Mouse (Mus musculus) thymus, postnatal 4 days (tissue): ENCODE data around the gene Cdc42.

ENCODE experiments used
- DNase-seq: peaks from one replicate; pipeline ENCODE4 v3.0.0; 2021

Cdc42 gene

GRCm38 (mm10) chr4:137281273-137281672 is 76.2 kb downstream of the Cdc42 start:
- no peak for DNase-seq

GRCm38 (mm10) chr4:137279346-137279745 is 78.2 kb downstream of the Cdc42 start:
- no peak for DNase-seq

DNA sequence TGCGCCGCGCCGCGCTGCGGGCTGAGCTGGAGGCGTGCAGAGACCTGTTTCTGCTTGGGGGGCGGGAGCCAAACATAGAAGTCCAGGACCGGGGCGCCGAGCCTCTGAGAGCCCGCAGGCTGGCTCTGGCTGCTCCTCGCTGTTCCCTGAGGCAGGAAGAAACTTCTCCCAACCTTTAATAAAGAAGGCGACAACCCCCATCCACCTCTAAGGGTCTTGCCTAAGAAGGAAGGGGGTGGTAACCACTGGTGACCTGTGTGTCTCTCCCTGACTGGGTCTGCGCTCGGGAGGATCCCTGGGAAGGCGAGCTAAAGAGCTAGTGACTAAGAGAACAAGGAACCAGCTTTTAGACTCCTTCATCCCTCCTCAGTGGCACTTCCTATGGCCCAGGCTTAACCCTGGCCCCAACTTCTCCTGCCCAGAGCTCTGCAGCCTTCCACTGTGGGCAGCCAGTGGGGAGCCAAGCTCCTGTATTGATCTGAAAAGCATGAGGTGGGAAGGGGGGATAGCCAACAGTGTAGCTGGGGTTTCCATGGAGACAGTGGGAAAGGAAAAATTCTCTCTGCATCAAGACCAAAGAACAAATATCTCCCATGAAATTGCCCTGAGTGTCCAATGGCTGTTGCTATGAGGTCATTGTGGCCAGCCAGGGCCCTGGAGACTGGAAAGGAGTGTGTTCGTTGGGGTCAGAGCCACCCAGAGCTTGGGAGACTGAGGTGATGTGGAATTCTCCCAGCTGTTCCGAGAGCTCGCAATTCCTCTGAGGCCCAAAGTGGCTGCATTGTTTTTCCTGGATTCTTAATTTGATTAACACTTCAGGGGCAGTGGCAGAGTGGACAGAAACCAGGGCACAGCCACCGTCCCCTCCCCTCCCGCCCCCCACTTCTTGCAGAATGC is 79.1 kb downstream of the Cdc42 start:
- DNase-seq, result no peak

- no peak for DNase-seq
Observed at GRCm38 (mm10) chr4:137277600-137278143, 79.8 kb downstream of the Cdc42 start.

GRCm38 (mm10) chr4:137277166-137277513 is 80.4 kb downstream of the Cdc42 start, which contains the start of gene Wnt4:
Gene Wnt4 (plus strand): TSS chr4:137277489.
- DNase-seq, result no peak

DNA sequence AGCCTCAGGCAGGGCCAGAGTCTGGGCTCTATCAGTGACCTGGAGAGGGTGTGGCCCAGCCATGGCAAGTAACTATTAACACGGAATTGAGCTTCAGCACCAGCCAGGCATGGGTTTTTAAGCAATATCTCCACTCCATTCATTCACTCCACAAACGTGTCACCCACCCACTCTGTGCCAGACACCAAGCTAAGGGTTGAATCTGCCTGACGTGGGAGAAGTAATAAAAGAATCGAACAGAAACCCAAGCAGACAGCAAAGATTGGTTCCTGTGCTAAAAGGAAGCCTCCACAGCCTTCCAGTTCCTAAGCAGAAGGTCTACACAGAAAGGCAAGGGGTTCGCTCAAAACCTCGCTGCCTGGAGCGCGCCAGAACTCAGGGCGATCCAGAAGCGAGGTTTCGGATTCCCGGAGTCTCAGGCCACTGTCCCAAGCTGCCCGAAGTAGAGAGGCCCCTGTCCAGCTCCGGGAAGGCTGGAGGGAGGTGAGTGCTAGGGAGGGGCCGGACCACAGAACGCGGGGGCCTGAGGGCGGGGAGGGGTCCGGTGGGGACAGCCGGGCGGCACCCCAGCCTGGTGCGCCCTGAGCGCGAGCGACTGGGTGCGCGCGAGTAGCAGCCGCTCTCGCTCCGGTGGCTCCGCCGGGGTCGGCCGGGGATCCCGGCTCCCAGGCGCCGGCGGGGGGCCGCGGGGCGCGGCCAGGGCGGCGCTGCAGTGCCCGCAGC is 80.9 kb downstream of the Cdc42 start:
- DNase-seq, result peak; percentile 30

DNA sequence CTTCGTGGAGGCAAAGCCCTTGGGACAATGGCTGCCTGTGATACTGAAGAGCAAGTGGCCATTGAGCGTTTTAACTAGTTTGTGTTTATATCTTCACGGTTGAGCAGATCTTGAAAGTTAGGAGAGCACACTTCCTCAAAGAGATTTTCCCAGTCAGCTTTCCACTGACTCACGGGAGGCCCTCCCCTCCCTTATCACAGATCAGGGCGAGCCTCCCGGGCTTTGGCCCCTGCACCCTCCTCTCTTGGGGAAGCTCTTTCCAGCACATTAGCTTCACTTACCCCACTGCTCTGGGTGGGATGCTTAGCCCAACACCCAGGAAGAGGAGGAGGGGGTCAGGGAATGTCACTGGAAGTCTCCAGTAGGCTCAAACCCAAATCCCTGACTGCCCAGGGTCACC is 83.2 kb downstream of the Cdc42 start:
- no peak for DNase-seq

GRCm38 (mm10) chr4:137271856-137272255 is 85.7 kb downstream of the Cdc42 start:
- DNase-seq, result no peak
